Mouse (Mus musculus): ENCODE data around the gene Osbpl11.

GRCm38 (mm10) chr16:33251194-33252051 is 66.6 kb downstream of the Osbpl11 start, which contains the start of gene Snx4:
- TF ChIP-seq USF1 (IDR thresholded peaks at IDR 0.05; ENCODE audit: low read depth) (no peak), CTCF (IDR thresholded peaks at IDR 0.05; ENCODE audit: control insufficient read depth, insufficient read depth, insufficient read length) (no peak)

All from C2C12 (cell line).